Mouse (Mus musculus) midbrain, embryonic 14.5 days (tissue): ENCODE results near the gene Rsrc2. TPM values are rescaled to one million over a fixed set of nuclear protein-coding genes. Genes with fewer than 3 reads are reported as not detected.
A peak's percentile ranks its signal among the peaks of the same experiment; 100 is the strongest.

Source experiments
- ATAC-seq: fragments of 200-750 bp; cut with Nextera tagmentation; 2 replicates; pipeline ENCODE4 v1.8.0; 2017; ENCODE audit warnings: moderate number of reproducible peaks, moderate library complexity; ENCODE audit not compliant: low FRiP score, low TSS enrichment
- DNase-seq: peaks from one replicate; pipeline ENCODE4 v3.0.0-alpha.2; 2015
- H3K27ac ChIP-seq: fragments of 300-500 bp; sonication (generic); replicated peaks from 2 replicates; pipeline ENCODE4 v1.5.1; 2014; ENCODE audit warnings: mild to moderate bottlenecking, low read depth, low read length, moderate library complexity
- H3K27me3 ChIP-seq: fragments of 300-500 bp; sonication (generic); 2 replicates; pipeline ENCODE4 v1.6.1; 2014; ENCODE audit warnings: low read length, control low read depth, mixed read lengths; ENCODE audit not compliant: control insufficient read depth, insufficient read depth
- H3K36me3 ChIP-seq: fragments of 300-500 bp; sonication (generic); 2 replicates; pipeline ENCODE4 v1.6.1; 2014; ENCODE audit warnings: low read length, control low read depth; ENCODE audit not compliant: control insufficient read depth, insufficient read depth
- H3K4me1 ChIP-seq: fragments of 300-500 bp; sonication (generic); 2 replicates; pipeline ENCODE4 v1.6.1; 2014; ENCODE audit warnings: mild to moderate bottlenecking, antibody characterized with exemption, low read length, control low read depth; ENCODE audit not compliant: control insufficient read depth, insufficient read depth
- H3K4me2 ChIP-seq: fragments of 300-500 bp; sonication (generic); 2 replicates; pipeline ENCODE4 v1.6.1; 2014; ENCODE audit warnings: mild to moderate bottlenecking, low read length, moderate library complexity
- H3K4me3 ChIP-seq: fragments of 300-500 bp; sonication (generic); replicated peaks from 2 replicates; pipeline ENCODE4 v1.5.1; 2014; ENCODE audit warnings: low read depth, low read length
- H3K9ac ChIP-seq: fragments of 300-500 bp; sonication (generic); replicated peaks from 2 replicates; pipeline ENCODE4 v1.6.1; 2014; ENCODE audit warnings: mild to moderate bottlenecking, low read length, moderate library complexity
- H3K9me3 ChIP-seq: fragments of 300-500 bp; sonication (generic); 2 replicates; pipeline ENCODE4 v1.6.1; 2016; ENCODE audit warnings: low read length, control low read depth, mixed read lengths; ENCODE audit not compliant: control insufficient read depth
- WGBS: fragments of 180-500 bp; shearing (Covaris S2); extraction: QIAGEN DNeasy Blood & Tissue Kit; methylation state at CpG from one replicate; pipeline ENCODE4 v1.1.7; 2014; 5-methylcytosine and 5-hydroxymethylcytosine counted together
- polyA plus RNA-seq: library from polyadenylated mRNA; unstranded; fragments of >200 nt; fragmentation: Nextera tagmentation; extraction: Ambion mirVana; gene quantifications from 2 replicates; pipeline ENCODE4 v1.2.1, GENCODE M21; 2014

Rsrc2 gene
- polyA plus RNA-seq, 1 experiment from 2014 or later, result 137 TPM

- Histone ChIP-seq H3K27ac (no peak overlapping the region), H3K9ac (no peak overlapping the region), H3K27me3 (no peaks in the 10 kb centered on the region), H3K9me3 (no peaks in the 10 kb centered on the region), H3K36me3 (peaks cover 82% of the 10 kb centered on the region), H3K4me1 (peaks cover 4% of the 10 kb centered on the region), H3K4me3 (no peak overlapping the region), H3K4me2 (no peak overlapping the region)
- DNase-seq, result no peak
- ATAC-seq, result no peak
- WGBS, result 97% methylated on average over 6 of the region's 6 CpGs
Measured at GRCm38 (mm10) chr5:123713782-123714181, 35.4 kb downstream of the Rsrc2 start.

DNA sequence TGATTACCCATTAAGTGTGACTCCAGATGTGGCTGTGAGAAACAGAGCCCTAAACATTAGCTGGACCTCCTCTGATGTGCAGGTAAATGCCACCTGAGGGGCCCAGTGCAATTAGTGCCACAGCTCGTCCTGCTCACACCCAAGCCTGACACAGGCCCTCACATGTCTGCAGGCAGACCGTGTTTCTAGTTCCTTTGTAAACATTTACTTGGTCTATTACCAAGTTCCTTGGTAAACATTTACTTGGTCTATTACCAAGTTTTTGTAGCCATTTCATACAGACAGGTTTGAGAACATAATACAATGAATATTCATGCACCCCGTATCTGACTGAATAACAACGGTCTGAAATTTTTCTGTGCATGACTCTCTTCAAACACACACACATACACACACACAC is 39.6 kb downstream of the Rsrc2 start:
- Histone ChIP-seq H3K4me1 (no peaks in the 10 kb centered on the region), H3K27me3 (no peaks in the 10 kb centered on the region), H3K9me3 (no peaks in the 10 kb centered on the region), H3K27ac (no peak overlapping the region), H3K9ac (no peak overlapping the region), H3K4me3 (no peak overlapping the region), H3K36me3 (peaks cover 96% of the 10 kb centered on the region), H3K4me2 (no peak overlapping the region)
- DNase-seq (no peak), ATAC-seq (no peak)
- 95% methylated on average over 4 of the region's 4 CpGs for WGBS

DNA sequence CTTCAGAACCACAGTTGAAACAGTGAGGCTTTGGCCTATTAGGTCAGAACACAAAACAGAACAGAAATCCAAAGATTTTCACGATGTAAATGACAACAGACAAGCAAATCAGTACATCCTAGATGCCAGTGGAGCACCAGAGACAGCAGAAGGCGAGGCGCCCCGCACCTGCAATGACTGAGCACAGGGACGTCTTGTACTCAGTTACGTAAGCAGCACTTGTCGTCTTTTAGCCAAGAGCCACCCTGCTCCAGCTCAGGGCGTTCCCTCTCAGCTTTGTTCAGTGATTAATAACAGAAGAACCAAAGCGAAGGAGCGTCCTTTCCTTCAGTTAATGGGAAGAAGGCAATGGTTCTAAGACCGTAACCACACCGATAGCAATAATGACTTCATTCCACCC is 40.6 kb downstream of the Rsrc2 start:
- Histone ChIP-seq H3K27ac (no peak overlapping the region), H3K4me3 (no peak overlapping the region), H3K4me1 (no peaks in the 10 kb centered on the region), H3K9me3 (no peaks in the 10 kb centered on the region), H3K4me2 (no peak overlapping the region), H3K27me3 (no peaks in the 10 kb centered on the region), H3K36me3 (peaks cover 94% of the 10 kb centered on the region), H3K9ac (no peak overlapping the region)
- ATAC-seq, result no peak
- 95% methylated on average over 12 of the region's 12 CpGs for WGBS
- no peak for DNase-seq

- no peak overlapping the region for H3K9ac ChIP-seq
- no peak for ATAC-seq
- no peak overlapping the region for H3K27ac ChIP-seq
- H3K4me2 ChIP-seq, result no peak overlapping the region
- no peaks in the 10 kb centered on the region for H3K27me3 ChIP-seq
- 81% methylated on average over 11 of the region's 11 CpGs for WGBS
- peak; percentile 31 for DNase-seq
- H3K4me1 ChIP-seq, result no peaks in the 10 kb centered on the region
- H3K9me3 ChIP-seq, result no peaks in the 10 kb centered on the region
- H3K4me3 ChIP-seq, result no peak overlapping the region
- H3K36me3 ChIP-seq, result peaks cover 82% of the 10 kb centered on the region
Measured at GRCm38 (mm10) chr5:123700625-123701024, 48.6 kb downstream of the Rsrc2 start.

- Histone ChIP-seq H3K36me3 (peaks cover 70% of the 10 kb centered on the region), H3K9ac (no peak overlapping the region), H3K9me3 (no peaks in the 10 kb centered on the region), H3K4me3 (no peak overlapping the region), H3K27ac (no peak overlapping the region), H3K4me2 (no peak overlapping the region), H3K27me3 (no peaks in the 10 kb centered on the region), H3K4me1 (no peaks in the 10 kb centered on the region)
- ATAC-seq (no peak), DNase-seq (peak; percentile 90)
- 29% methylated on average over 3 of the region's 3 CpGs for WGBS
Measured at GRCm38 (mm10) chr5:123699198-123699597, 50.0 kb downstream of the Rsrc2 start.

GRCm38 (mm10) chr5:123696961-123697360 is 52.3 kb downstream of the Rsrc2 start:
- Histone ChIP-seq H3K4me3 (no peak overlapping the region), H3K27ac (no peak overlapping the region), H3K27me3 (no peaks in the 10 kb centered on the region), H3K9me3 (no peaks in the 10 kb centered on the region), H3K9ac (no peak overlapping the region), H3K4me1 (no peaks in the 10 kb centered on the region), H3K4me2 (no peak overlapping the region), H3K36me3 (peaks cover 47% of the 10 kb centered on the region)
- DNase-seq, result no peak
- ATAC-seq, result no peak
- WGBS, result 89% methylated on average over 4 of the region's 4 CpGs

DNA sequence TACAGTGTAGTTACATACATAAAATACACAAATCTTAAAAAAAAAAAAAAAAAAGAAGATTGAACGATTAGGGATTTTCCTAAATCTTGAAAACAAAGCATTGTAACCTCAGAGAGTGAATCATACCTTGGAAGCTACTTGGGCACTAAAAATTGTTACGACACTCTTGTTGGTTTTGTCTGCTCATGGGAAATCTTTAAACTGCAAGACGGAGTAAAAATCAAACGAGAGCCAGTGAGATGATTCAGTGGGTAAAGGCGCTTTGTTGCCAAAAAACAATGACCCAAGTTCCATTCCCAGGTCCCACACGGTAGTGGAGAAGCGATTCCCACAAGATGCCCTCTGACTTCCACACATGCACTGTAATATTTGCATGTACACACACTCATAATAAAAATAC is 53.0 kb downstream of the Rsrc2 start:
- peaks cover 41% of the 10 kb centered on the region for H3K36me3 ChIP-seq
- DNase-seq (no peak), ATAC-seq (no peak)
- no peaks in the 10 kb centered on the region for H3K4me1 ChIP-seq
- no peak overlapping the region for H3K4me3 ChIP-seq
- no peak overlapping the region for H3K4me2 ChIP-seq
- no peak overlapping the region for H3K27ac ChIP-seq
- no peaks in the 10 kb centered on the region for H3K27me3 ChIP-seq
- no peak overlapping the region for H3K9ac ChIP-seq
- 95% methylated on average over 7 of the region's 7 CpGs for WGBS
- H3K9me3 ChIP-seq, result no peaks in the 10 kb centered on the region

- Histone ChIP-seq H3K4me2 (no peak overlapping the region), H3K36me3 (peaks cover 24% of the 10 kb centered on the region), H3K4me3 (no peak overlapping the region), H3K27me3 (no peaks in the 10 kb centered on the region), H3K9me3 (no peaks in the 10 kb centered on the region), H3K9ac (no peak overlapping the region), H3K4me1 (no peaks in the 10 kb centered on the region), H3K27ac (no peak overlapping the region)
- WGBS, result 76% methylated on average over 6 of the region's 6 CpGs
- DNase-seq (no peak), ATAC-seq (no peak)
Measured at GRCm38 (mm10) chr5:123694468-123694867, 54.7 kb downstream of the Rsrc2 start.

DNA sequence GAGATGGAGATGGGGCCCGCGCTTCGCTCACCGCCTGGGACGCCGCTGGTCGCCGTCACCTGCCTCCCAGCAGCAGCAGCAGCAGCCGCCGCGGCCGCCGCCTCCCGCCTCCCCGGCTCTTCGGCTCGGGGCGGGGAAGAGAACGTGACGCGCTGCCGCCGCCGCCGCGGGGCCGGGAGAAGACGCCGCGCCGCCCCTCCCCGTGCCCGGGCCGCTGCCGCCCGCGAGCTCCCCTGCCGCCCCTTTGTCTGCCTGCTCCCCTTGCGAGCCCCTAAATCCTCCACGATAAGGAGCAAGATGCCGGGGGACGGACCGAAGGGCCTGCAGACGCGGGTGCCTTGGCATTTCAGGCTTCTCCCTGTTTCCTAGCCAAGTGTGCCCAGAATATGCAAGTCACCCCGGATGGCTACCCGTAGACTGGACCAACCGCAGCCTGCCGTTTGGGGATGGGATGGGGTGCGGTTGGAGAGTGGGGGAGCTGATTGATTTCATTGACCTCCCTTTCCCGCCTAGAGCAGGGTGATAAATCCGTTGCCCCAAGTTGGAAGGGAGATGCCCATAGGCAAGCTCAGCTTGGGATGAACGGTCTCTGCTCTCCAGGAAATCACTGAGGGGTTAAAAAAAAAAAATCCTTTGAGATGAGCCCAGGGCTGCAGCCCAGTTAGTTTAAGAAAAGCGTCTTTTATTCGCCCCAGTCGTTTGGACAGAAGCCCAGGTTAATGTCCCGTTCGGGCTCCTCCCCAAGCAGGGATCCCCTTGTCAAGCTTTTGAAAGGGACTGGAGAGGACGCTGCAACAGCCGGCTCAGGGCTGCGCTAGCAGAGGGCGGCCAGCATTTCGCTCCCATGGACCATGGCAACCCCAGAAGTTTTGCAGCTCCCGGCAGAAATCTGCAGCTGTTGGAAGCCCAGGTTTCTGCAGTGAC is 64.7 kb downstream of the Rsrc2 start, which contains the start of gene Clip1:
Gene Clip1 (minus strand): TSS at position 398 of the 924 bp plus-strand sequence.
- Histone ChIP-seq H3K9ac (peak within 1 kb of the TSS; percentile 99), H3K4me2 (peak within 1 kb of the TSS; percentile 69), H3K4me1 (peaks cover 28% of the 10 kb centered on the region), H3K36me3 (no peaks in the 10 kb centered on the region), H3K27ac (peak within 1 kb of the TSS; percentile 100), H3K4me3 (peak within 1 kb of the TSS; percentile 95), H3K9me3 (no peaks in the 10 kb centered on the region), H3K27me3 (no peaks in the 10 kb centered on the region)
- WGBS, result under 1% methylated on average over 60 of the region's 64 CpGs
- DNase-seq, result peak; percentile 89
- ATAC-seq, result peak; percentile 80
